Mouse (Mus musculus): ENCODE results near the gene Ubr4.

DNA sequence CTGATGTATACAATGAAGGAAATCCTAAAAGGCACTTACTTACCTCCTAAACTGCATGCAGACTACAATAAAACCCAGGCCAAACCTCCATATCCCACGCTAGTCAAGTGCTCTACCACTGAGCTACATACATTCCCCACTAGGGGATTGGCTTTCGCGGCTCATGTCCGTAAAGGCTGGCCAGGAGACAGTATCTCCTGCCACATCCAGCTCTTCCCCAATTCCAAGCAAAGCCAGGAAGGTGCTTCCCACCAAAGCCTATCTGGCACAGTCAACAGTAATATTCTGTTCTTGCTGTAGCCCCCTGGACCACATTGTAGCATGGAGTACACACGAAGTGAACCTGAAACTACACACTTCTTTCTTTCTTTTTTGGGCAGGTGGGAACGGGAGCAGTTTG, 42.8 kb upstream of the Ubr4 start:
- TF ChIP-seq CTCF (IDR thresholded peaks at IDR 0.05; ENCODE audit: insufficient read depth, low read length) (no peak), POLR2A (IDR thresholded peaks at IDR 0.05; ENCODE audit: borderline replicate concordance, extremely low read depth, low read depth, low read length) (no peak)
